Mouse (Mus musculus) brain, embryonic 18.5 days (tissue): ENCODE results near the gene Rnf150.
"Not testable (repeated sequence)": the region's sequence is repeated elsewhere in the genome, so short reads cannot be mapped to it uniquely, and the experiment has no call there.

ENCODE experiments used
- DNase-seq: peaks from one replicate; pipeline ENCODE4 v3.0.0-alpha.2; 2012; ENCODE audit warnings: low read depth, low spot score

Rnf150 gene

GRCm38 (mm10) chr8:83074248-83074647 lies 211.1 kb downstream of the Rnf150 start:
- no peak for DNase-seq

GRCm38 (mm10) chr8:83076621-83077020 lies 213.5 kb downstream of the Rnf150 start:
- no peak for DNase-seq

DNA sequence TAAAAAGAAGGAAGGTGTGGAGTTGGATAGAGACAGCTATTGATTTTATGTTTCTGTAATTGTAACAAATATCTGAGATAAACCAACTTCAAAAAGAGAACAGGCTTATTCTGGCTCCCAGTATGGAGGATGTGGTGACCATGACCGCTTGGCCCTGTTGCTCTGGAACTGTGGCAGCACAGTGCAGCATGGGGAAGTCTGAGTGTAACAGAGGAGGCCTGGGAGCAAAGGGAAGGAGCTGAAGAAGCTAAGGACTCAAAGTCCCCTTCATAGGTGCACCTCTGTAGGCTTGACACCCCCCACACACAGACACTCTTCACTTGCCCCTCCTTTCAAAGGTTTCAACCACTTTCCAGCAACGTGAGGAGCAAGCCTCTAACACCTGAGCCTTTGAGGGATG lies 214.2 kb downstream of the Rnf150 start:
- DNase-seq, result no peak

DNA sequence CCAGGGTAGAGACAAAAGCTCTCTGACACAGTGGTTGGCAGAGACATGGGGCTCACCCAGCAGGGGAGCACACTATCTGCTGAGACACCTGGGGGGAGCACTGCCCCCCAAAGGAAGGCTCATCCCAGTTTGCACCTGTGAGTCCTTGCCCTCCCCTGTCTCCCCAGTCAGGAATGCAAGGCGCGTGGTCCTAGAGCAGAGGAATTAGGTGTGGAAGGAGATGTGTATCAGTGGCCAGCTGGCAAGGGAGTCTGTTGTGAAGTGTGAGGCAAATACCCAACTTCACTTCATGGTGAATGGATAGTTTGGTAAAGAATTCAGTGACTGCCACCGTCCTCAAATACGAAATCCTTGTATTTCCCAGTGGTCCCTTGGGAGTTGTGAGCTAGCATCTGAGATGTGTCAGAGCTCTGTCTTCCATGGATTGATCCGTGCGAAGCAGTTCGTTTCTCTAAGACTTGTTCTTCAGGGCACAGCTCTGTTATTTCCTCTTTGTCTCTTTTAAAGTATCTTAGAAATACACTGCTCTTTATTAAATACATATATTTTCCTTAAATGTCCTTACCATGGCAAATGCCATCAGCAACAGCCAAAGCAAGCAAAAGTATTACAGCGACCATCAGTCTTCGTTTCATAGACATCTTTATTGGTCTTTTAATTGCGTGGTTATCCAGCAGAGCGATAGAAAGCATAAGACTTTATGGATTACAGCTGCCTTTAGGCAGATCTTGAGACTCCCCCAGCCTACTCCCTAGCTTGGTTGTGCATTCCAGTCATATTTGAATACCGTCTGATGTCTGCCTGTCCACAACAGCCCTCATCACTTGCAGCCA lies 215.8 kb downstream of the Rnf150 start:
- DNase-seq, result no peak

GRCm38 (mm10) chr8:83079534-83079844 lies 216.3 kb downstream of the Rnf150 start:
- no peak for DNase-seq

DNA sequence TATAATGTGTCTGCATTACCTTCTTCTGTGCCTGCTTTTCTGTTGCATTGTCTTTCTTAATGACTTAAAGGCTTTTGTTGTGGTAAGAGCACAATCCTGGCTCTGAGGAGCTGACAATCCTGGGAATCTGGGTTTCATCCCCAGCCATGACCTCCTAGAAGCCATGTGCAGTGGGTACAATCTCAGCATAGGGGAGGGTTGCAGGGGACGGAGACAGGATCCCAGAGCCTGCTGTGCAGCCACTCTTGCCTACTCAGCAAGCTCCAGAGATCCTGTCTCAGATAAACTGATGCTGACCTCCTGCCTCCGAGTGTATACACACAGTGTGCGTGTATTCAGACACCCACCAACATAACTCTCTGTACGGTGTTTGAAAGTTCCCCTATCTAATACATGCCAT lies 218.1 kb downstream of the Rnf150 start:
- no peak for DNase-seq

GRCm38 (mm10) chr8:83081806-83082205 lies 218.7 kb downstream of the Rnf150 start:
- not testable (repeated sequence) for DNase-seq

- no peak for DNase-seq
These were observed 219.1 kb downstream of the Rnf150 start for GRCm38 (mm10) chr8:83082251-83082650.

DNA sequence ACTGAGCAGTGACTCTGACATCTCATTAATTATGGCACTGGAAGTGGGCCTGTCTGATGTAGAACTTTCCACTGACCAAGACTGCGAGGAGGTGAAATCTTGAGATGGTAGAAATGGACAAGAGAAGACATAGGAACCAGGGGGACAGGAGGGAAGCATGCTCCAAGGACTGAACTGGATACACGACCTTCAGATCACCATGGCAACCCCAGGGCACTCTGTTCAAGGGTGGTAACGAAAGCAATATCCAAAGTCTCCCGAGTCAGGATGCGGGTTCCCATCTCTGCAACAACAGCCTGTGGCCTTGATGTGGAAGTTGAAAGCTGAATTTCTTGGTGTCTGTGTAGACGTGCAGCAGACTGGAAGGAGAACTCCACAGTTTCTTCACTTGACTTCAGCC lies 220.3 kb downstream of the Rnf150 start:
- DNase-seq, result no peak

- no peak for DNase-seq
These were observed 222.4 kb downstream of the Rnf150 start for GRCm38 (mm10) chr8:83085581-83085980.

DNA sequence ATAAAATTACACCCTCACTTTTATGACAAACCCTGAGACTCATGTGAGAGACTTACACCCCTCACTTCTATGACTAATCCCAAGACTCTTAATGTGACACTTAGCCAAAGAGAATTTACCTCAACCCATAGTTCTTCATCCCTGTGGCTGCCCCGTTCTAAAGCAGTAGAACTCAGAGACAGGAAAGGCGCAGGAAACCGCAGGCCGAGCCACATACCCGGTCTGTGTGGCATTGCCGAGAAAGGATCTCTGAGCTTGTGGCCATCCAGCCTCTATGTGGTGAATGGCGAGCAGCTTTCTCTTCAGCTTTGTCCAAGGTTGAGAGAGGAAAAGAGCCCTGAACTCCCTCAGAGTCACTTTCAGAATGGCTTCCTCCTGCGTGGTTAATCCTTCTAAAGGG lies 223.5 kb downstream of the Rnf150 start:
- no peak for DNase-seq

DNA sequence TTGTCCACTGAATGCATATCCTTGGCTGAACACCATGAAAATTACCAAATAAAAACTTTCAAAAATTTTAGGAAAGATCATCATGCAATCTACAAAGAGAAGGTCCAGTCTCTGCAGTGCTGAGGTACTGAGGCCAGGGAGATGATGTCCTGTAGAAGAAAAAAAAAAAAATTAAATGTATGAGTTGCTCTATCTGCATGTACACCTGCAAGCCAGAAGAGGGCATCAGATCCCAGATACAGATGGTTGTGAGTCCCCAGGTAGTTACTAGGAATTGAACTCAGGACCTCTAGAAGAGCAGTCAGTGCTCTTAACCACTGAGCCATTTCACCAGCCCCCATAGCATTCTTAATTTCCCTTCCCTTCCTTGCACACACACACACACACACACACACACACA lies 224.4 kb downstream of the Rnf150 start:
- DNase-seq, result no peak

DNA sequence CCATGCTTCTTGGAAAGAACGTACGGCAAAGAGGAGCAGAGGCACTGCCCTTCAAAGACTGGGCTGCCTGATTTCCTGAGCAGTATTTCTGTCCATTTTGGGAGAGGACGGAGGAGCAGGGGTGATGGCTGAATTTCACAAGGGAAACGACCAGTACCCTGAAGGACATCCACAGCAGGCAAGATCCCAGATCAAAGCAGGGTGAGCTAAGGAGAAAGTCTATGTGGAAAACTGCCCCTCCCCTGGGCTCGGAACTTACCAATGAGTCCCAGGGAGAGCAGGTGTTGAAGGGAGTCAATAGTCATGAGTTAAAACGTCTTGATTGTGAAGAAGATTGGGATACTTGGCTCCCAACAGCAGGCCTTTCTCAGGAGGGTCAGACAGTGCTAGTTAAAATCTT lies 225.0 kb downstream of the Rnf150 start:
- no peak for DNase-seq

- DNase-seq, result peak; percentile 71
These were observed 226.3 kb downstream of the Rnf150 start for GRCm38 (mm10) chr8:83089336-83089986.

- DNase-seq, result no peak
These were observed 227.3 kb downstream of the Rnf150 start for GRCm38 (mm10) chr8:83090446-83090845.

- peak; percentile 10 for DNase-seq
These were observed 236.9 kb downstream of the Rnf150 start for GRCm38 (mm10) chr8:83100041-83100440.

DNA sequence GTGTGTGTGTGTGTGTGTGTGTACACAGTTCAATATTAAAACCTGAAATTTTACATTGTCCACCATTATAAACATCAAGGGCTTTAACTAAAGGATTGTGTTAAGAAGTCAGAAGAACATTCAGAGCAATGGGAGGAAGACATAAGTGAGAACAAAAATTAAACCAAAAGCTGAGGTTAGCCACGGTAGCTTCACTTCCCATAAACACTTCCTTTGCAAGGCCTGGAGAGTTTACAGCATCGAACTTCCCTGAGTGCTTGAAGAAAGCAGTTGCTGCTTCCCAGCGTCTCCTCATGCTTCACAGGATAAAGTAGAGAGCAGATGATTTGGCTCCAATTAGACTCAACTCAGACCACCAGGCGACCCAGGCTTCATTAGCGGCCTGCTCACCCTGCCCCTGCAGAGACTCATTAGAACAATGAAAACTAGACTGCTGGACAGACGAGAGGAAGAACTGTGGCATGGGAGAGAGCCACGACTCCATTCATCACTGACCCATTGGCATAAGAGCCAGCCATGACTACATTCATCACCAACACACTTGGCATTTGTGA lies 239.9 kb downstream of the Rnf150 start:
- no peak for DNase-seq

DNA sequence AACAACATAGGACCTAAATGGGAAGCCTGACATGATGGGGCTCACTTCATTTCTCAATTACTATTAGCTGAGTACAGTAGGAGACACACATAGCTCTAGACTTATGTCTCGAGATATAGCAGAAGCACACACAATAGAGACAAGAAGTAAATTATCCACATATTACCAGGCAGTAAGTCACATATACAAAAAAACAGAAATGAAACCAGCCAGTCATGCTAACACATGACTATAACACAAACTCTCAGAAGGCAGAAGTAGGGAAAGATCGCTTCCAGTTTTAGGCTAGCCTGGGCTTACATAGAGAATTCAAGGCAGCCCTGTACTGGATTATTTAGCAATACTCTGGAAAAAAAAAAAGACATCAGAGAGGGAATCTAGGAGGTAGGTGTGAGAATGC lies 240.8 kb downstream of the Rnf150 start:
- DNase-seq, result no peak

DNA sequence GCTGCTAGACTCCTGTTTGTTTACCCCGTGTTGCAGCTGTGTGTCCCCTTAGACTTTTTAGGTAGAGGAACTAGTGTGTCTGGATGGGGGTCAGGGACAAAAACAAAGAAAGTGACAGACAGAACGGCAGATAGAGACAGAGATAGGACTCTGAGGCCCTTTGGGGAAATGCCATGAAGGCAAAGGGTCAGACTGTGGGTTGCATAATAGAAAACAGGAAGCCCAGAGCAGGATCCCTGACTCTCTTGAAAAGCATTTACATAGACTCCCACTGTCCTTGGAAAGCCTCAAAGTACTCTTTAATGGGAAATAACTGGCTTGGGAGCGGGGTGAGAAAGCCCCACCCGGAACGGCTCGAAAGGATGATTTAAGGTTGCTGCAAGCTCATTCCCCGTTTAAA lies 246.6 kb downstream of the Rnf150 start:
- no peak for DNase-seq

DNA sequence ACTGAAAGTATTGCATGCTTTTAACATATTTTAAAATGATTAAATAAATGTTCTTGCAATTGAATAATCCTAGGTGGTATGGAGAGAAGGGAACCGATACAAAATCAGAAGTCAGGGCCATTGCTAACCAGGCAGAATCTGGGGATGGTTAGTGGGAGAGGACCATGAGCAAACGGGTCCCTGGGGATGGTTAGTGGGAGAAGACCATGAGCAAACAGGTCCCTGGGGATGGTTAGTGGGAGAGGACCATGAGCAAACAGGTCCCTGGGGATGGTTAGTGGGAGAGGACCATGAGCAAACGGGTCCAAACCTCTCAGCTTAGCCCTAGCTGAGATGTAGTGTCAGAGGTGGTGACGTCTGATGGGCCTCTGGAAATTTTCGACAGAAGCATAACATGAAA lies 247.0 kb downstream of the Rnf150 start:
- no peak for DNase-seq

DNA sequence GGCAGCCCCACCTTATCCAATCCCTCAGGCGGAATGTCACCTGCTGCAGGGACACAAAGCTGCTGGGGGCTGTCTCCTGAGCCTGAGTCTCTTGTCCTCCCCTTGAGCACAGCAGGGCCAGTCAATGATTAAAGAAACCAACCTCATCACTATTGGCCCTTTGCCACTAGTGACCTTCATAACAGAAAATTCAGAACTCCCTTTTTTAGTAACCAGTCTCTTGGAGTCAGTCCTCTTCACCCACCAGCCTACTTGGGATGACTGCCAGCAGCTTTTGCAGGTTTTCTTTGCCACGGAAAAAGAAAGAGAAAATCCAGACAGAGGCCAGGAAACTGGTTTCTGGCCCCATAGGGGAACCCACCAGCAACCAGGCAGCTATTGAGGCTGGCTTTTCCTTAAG lies 271.9 kb downstream of the Rnf150 start:
- DNase-seq, result no peak

- DNase-seq, result no peak
These were observed 276.9 kb downstream of the Rnf150 start for GRCm38 (mm10) chr8:83140068-83140467.

- no peak for DNase-seq
These were observed 277.6 kb downstream of the Rnf150 start for GRCm38 (mm10) chr8:83140701-83141111.
